In the genomic region with DNA sequence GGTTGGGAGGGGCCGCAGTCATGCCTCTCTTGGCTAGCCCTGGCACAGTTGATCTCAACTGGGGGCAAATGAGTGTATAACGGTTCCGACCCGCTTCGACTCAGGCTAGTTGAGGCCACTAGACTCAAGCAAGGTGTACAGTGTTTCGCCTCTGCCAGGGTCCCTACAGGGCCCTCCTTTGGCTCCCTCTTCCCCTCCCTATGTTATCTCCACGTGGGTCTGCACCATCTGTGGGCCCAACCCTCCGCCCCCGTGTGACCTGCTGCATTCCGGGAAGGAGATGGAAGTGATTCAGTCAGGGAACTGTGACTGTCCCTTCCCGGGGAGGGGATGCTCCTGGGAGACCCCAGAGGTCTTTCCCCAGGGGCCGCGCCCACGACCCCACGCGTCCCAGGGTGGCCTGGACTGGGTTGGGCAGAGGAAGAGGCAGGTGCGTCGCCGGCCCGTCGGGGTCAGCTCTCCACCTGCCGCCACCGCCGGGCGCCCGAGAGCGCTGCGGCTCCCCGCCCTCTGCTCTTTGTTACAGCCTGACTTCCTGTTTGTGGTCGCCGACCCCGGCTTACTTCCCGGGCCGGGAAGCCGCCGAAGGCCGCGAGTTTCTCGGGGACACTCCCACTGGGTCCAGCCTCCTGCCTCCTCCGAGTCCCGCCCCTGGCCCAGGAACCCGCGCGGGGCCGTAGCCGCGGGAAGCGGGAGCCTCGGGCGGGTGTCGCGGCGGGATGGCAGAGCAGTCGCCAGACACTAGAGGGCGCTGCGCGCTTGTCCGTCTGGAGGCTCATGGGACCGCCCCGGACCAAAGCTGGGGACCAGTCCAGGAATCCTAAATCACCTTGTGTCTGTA, we compare ENCODE assay signal across 7 mouse cellular contexts. TPM values are rescaled to one million over a fixed set of nuclear protein-coding genes. Genes with fewer than 3 reads are reported as not detected.
DNase-seq lines count a peak whose midpoint lies in the region; ATAC-seq lines count a peak whose summit lies in the region.

No protein-coding gene starts in this region.

- peak; percentile 93 for DNase-seq in adrenal gland, adult 2 months
- DNase-seq in embryo, embryonic 9.5 days (ENCODE audit: extremely low spot score): peak; percentile 89
- DNase-seq in kidney, adult 11 months: peak; percentile 87
- peak; percentile 95 for DNase-seq in limb, embryonic 10.5 days (ENCODE audit: low spot score)
- peak; percentile 82 for DNase-seq in skeletal muscle tissue, adult 2 months (ENCODE audit: low read depth, low spot score)

- peak; percentile 93 for ATAC-seq in granulocyte monocyte progenitor cell, adult 5-6 weeks (replicated peaks; ENCODE audit: poor library complexity, severe bottlenecking)
- peak; percentile 88 for ATAC-seq in midbrain, embryonic 12.5 days (ENCODE audit: low FRiP score, low read depth)

- H3K27ac ChIP-seq in limb, embryonic 10.5 days: peak overlapping the region; percentile 96
- peak overlapping the region; percentile 73 for H3K27ac ChIP-seq in midbrain, embryonic 12.5 days (replicated peaks)

- peak overlapping the region; percentile 85 for H3K9ac ChIP-seq in midbrain, embryonic 12.5 days (replicated peaks)

- H3K36me3 ChIP-seq in limb, embryonic 10.5 days: no peaks in the 10 kb centered on the region
- no peaks in the 10 kb centered on the region for H3K36me3 ChIP-seq in midbrain, embryonic 12.5 days

- no peaks in the 10 kb centered on the region for H3K9me3 ChIP-seq in limb, embryonic 10.5 days (replicated peaks)
- no peaks in the 10 kb centered on the region for H3K9me3 ChIP-seq in midbrain, embryonic 12.5 days

- peak overlapping the region; percentile 83 for H3K4me2 ChIP-seq in midbrain, embryonic 12.5 days (replicated peaks)

- WGBS in limb, embryonic 10.5 days: 9% methylated on average over 60 of the region's 60 CpGs
- WGBS in midbrain, embryonic 12.5 days: 8% methylated on average over 51 of the region's 60 CpGs

- H3K4me1 ChIP-seq in limb, embryonic 10.5 days: peaks cover 14% of the 10 kb centered on the region
- peaks cover 6% of the 10 kb centered on the region for H3K4me1 ChIP-seq in midbrain, embryonic 12.5 days

- H3K27me3 ChIP-seq in limb, embryonic 10.5 days (ENCODE audit: low read depth, poor library complexity, severe bottlenecking): peaks cover 36% of the 10 kb centered on the region
- H3K27me3 ChIP-seq in midbrain, embryonic 12.5 days: peaks cover 42% of the 10 kb centered on the region

- peak overlapping the region; percentile 74 for H3K4me3 ChIP-seq in limb, embryonic 10.5 days
- peak overlapping the region; percentile 70 for H3K4me3 ChIP-seq in midbrain, embryonic 12.5 days

RNA-seq across cellular contexts. Expression of a gene that starts 12.1 kb away (rescaled TPM):
- total RNA-seq in adrenal gland, adult 2 months (2021): 1 to 10 TPM; 5.8 to 9.8 TPM
- 14.9 and 16.0 TPM in 2 replicates for polyA plus RNA-seq in adrenal gland, adult 2 months (2012; rRNA removed)
- total RNA-seq in granulocyte monocyte progenitor cell, adult 5-6 weeks (2014; fragmentation: Nextera tagmentation): not detected in 2 replicates
- not detected in 2 replicates for total RNA-seq in granulocyte monocyte progenitor cell, adult 5-6 weeks (2017)
- polyA plus RNA-seq in limb, embryonic 10.5 days (2016; fragmentation: Nextera tagmentation; extraction: Ambion mirVana): 5.3 and 6.0 TPM in 2 replicates
- polyA plus RNA-seq in midbrain, embryonic 12.5 days (2016; fragmentation: Nextera tagmentation; extraction: Ambion mirVana): 4.4 and 5.0 TPM in 2 replicates

RNA-seq across cellular contexts. Expression of a gene that starts 13.4 kb away (rescaled TPM):
- 10 to 100 TPM in 1 of 2 experiments, 1 to 10 TPM in 1; 3.1 to 28.4 TPM for total RNA-seq in adrenal gland, adult 2 months (2021)
- polyA plus RNA-seq in adrenal gland, adult 2 months (2012; rRNA removed): 12.8 and 21.4 TPM in 2 replicates
- total RNA-seq in granulocyte monocyte progenitor cell, adult 5-6 weeks (2014; fragmentation: Nextera tagmentation): not detected in 2 replicates
- not detected in 2 replicates for total RNA-seq in granulocyte monocyte progenitor cell, adult 5-6 weeks (2017)
- 0.62 and 0.86 TPM in 2 replicates for polyA plus RNA-seq in limb, embryonic 10.5 days (2016; fragmentation: Nextera tagmentation; extraction: Ambion mirVana)
- 0.88 and 1.1 TPM in 2 replicates for polyA plus RNA-seq in midbrain, embryonic 12.5 days (2016; fragmentation: Nextera tagmentation; extraction: Ambion mirVana)

RNA-seq across cellular contexts. Expression of a gene that starts 49.1 kb away (rescaled TPM):
- 10 to 100 TPM; 21.2 to 22.0 TPM for total RNA-seq in adrenal gland, adult 2 months (2021)
- polyA plus RNA-seq in adrenal gland, adult 2 months (2012; rRNA removed): 27.6 and 30.1 TPM in 2 replicates
- 11.3 and 14.8 TPM in 2 replicates for total RNA-seq in granulocyte monocyte progenitor cell, adult 5-6 weeks (2014; fragmentation: Nextera tagmentation)
- 17.2 and 21.1 TPM in 2 replicates for total RNA-seq in granulocyte monocyte progenitor cell, adult 5-6 weeks (2017)
- 23.0 and 26.9 TPM in 2 replicates for polyA plus RNA-seq in limb, embryonic 10.5 days (2016; fragmentation: Nextera tagmentation; extraction: Ambion mirVana)
- polyA plus RNA-seq in midbrain, embryonic 12.5 days (2016; fragmentation: Nextera tagmentation; extraction: Ambion mirVana): 25.9 and 26.9 TPM in 2 replicates

Comparison
In these comparisons a context has a peak if more than half of its experiments do, and no peak if none do; other contexts are left out.
1. Peak in every context shown above with its lines: DNase-seq, ATAC-seq, H3K4me3 ChIP-seq and H3K27ac ChIP-seq.